Mouse (Mus musculus) urinary bladder, postnatal 36 days (tissue): ENCODE results near the gene Gm10662.
"Not testable (repeated sequence)": the region's sequence is repeated elsewhere in the genome, so short reads cannot be mapped to it uniquely, and the experiment has no call there.

Experiments used
- DNase-seq, 2 experiments: peaks; one replicate each; pipeline ENCODE4 v3.0.0; 2022; ENCODE audit warnings: low spot score in 2 of 2, mixed read lengths in 1 of 2

Gm10662 gene

DNA sequence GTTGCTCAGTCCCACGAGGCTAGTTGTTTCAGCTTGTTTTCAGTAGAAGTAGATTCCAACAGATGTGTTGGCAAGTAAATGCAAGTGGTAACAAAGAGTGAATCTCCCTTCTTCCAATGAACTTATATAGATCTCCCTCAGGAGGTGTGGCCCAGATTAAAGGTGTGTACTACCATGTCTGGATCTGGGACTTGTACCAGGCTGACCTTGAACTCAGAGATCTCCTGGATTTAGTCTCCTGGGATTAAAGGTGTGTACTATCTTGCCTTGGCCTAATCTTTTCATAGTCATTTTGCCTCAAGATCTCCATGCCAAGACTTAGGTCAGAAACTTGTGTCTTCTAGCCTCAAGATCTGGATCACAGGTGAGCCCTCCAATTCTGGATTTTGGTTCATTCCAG, at the start of gene Gm10662:
Gene Gm10662, minus strand, starts transcription at position 101 of the 400 bp plus-strand sequence.
- not testable (repeated sequence) for DNase-seq

GRCm38 (mm10) chr7:23163505-23163904, 19.2 kb upstream of the Gm10662 start:
- DNase-seq, result not testable (repeated sequence)
